Mouse (Mus musculus) embryonic facial prominence, embryonic 14.5 days (tissue): ENCODE measurements around the gene Msi2. TPM values are rescaled to one million over a fixed set of nuclear protein-coding genes. Genes with fewer than 3 reads are reported as not detected.

Source experiments
- ATAC-seq: fragments of 200-750 bp; cut with Nextera tagmentation; 2 replicates; pipeline ENCODE4 v1.8.0; 2017; ENCODE audit warnings: low read depth, moderate number of reproducible peaks, moderate TSS enrichment
- DNase-seq: peaks from one replicate; pipeline ENCODE4 v3.0.0-alpha.2; 2015; ENCODE audit warnings: low spot score
- H3K27ac ChIP-seq: fragments of 300-500 bp; sonication (generic); replicated peaks from 2 replicates; pipeline ENCODE4 v1.5.1; 2014; ENCODE audit warnings: low read depth, mild to moderate bottlenecking, low read length, moderate library complexity
- H3K27me3 ChIP-seq: fragments of 300-500 bp; sonication (generic); replicated peaks from 2 replicates; pipeline ENCODE4 v1.6.1; 2014; ENCODE audit warnings: low read length; ENCODE audit not compliant: control insufficient read depth, insufficient read depth
- H3K36me3 ChIP-seq: fragments of 300-500 bp; sonication (generic); 2 replicates; pipeline ENCODE4 v1.6.1; 2014; ENCODE audit warnings: low read length, mixed read lengths; ENCODE audit not compliant: control insufficient read depth, insufficient read depth
- H3K4me1 ChIP-seq: fragments of 300-500 bp; sonication (generic); 2 replicates; pipeline ENCODE4 v1.6.1; 2014; ENCODE audit warnings: antibody characterized with exemption, low read length; ENCODE audit not compliant: control insufficient read depth, insufficient read depth
- H3K4me2 ChIP-seq: fragments of 300-500 bp; sonication (generic); 2 replicates; pipeline ENCODE4 v1.6.1; 2014; ENCODE audit warnings: low read depth, mild to moderate bottlenecking, low read length, moderate library complexity, mixed read lengths
- H3K4me3 ChIP-seq: fragments of 300-500 bp; sonication (generic); 2 replicates; pipeline ENCODE4 v1.5.1; 2014; ENCODE audit warnings: low read depth, mild to moderate bottlenecking, low read length
- H3K9ac ChIP-seq: fragments of 300-500 bp; sonication (generic); 2 replicates; pipeline ENCODE4 v1.6.1; 2014; ENCODE audit warnings: low read depth, mild to moderate bottlenecking, low read length, moderate library complexity, mixed read lengths
- H3K9me3 ChIP-seq: fragments of 300-500 bp; sonication (generic); 2 replicates; pipeline ENCODE4 v1.6.1; 2016; ENCODE audit warnings: low read length; ENCODE audit not compliant: control insufficient read depth
- WGBS: fragments of 180-500 bp; shearing (Covaris S2); extraction: QIAGEN DNeasy Blood & Tissue Kit; methylation state at CpG from one replicate; pipeline ENCODE4 v1.1.7; 2014; 5-methylcytosine and 5-hydroxymethylcytosine counted together
- polyA plus RNA-seq: library from polyadenylated mRNA; unstranded; fragments of >200 nt; fragmentation: Nextera tagmentation; extraction: Ambion mirVana; gene quantifications from 2 replicates; pipeline ENCODE4 v1.2.1, GENCODE M21; 2014

Gene Msi2
- polyA plus RNA-seq, 1 experiment from 2014 or later: 15.2 TPM

DNA sequence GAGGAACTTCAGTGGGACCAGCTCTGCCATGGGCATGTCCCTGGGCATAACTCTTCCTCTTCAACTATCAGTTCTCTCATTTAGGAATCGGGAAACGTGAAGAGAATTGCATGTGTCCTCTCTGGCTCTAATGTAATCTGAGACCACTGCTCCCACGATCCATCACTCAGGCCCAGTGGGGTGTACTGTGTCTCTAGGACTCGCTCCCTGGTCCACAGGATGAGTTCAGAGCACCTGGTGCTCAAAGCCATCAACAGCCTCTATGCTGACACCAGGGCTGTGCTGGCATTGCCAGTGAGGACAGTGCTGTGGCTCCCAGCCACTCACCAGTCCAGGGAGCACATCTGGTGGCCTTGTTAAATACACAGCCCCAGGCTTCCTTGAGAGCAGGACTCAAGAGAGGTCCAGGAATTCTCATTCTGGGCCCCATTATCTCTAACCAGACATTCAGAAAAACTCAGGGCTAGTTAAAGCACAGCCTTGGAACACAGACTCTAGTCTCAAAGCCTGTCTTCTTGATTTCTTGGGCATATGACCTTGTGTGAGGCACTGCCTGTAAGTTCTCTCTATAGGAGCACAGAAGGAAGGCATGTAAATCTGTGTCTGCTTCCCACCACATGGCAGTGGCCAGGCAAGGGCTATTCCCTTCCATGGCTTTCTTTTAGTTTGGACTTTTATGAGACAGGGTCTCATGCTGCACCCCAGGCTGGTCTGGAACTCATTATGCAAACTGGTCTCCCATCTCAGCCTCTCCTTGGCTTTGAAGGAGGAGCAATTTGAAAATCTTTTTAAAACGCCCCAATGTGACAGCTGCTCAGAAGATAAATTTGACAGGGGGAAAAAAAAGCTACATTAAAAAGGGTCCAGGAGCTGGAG is 211.5 kb downstream of the Msi2 start:
- Histone ChIP-seq H3K27ac (no peak overlapping the region), H3K4me3 (no peak overlapping the region), H3K4me2 (no peak overlapping the region), H3K9ac (no peak overlapping the region), H3K4me1 (peaks cover 13% of the 10 kb centered on the region), H3K36me3 (no peaks in the 10 kb centered on the region), H3K27me3 (no peaks in the 10 kb centered on the region), H3K9me3 (no peaks in the 10 kb centered on the region)
- 21% methylated on average over 5 of the region's 5 CpGs for WGBS
- DNase-seq (no peak), ATAC-seq (0 out of 2 replicates have a peak, but pooled peaks have one; percentile 21)

DNA sequence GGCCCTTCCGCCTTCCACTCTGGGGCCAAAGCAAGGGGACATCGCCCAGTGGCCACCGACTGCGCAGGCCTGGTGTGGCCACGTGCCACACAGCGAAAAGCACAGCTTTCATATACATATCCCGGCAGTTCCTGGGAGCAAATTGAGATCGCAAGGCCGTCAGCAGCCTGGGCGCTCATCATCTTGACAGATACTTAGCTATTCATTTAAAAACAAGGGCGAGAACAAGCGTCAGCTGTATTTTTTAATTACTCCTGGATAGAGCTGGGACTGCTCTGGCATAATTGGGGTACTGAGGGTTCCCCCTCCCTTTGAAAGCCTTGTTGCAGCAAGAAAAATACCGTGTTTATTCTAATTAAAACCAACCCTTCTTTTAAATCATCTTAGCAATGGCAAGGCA is 212.2 kb downstream of the Msi2 start:
- ATAC-seq (no peak), DNase-seq (no peak)
- peaks cover 13% of the 10 kb centered on the region for H3K4me1 ChIP-seq
- no peak overlapping the region for H3K4me2 ChIP-seq
- H3K4me3 ChIP-seq: no peak overlapping the region
- H3K27me3 ChIP-seq: no peaks in the 10 kb centered on the region
- H3K27ac ChIP-seq: no peak overlapping the region
- no peaks in the 10 kb centered on the region for H3K9me3 ChIP-seq
- H3K9ac ChIP-seq: no peak overlapping the region
- H3K36me3 ChIP-seq: no peaks in the 10 kb centered on the region
- WGBS: 84% methylated on average over 13 of the region's 13 CpGs

DNA sequence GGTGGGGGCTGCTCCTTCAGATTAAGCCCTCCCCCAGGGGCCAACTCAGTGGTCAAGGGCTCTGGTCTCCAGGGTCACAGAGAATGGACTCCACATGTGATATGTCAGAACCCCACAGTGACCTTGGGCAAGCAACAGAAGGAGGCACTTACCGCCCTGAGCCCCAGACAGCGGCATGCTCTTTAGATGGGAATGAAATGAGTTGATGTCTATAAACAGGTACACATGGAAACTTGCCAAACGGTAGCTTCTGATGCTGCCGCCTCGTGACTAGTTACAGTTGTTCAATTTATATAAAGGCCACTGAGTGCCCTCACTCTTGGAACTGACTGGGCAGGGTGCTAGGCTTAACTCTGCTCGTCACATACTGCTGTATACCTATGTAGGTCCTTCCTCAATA is 215.7 kb downstream of the Msi2 start:
- Histone ChIP-seq H3K4me3 (no peak overlapping the region), H3K27me3 (no peaks in the 10 kb centered on the region), H3K9ac (no peak overlapping the region), H3K27ac (no peak overlapping the region), H3K4me1 (peaks cover 11% of the 10 kb centered on the region), H3K36me3 (no peaks in the 10 kb centered on the region), H3K4me2 (no peak overlapping the region), H3K9me3 (no peaks in the 10 kb centered on the region)
- 62% methylated on average over 6 of the region's 6 CpGs for WGBS
- no peak for ATAC-seq
- DNase-seq: peak; percentile 5

DNA sequence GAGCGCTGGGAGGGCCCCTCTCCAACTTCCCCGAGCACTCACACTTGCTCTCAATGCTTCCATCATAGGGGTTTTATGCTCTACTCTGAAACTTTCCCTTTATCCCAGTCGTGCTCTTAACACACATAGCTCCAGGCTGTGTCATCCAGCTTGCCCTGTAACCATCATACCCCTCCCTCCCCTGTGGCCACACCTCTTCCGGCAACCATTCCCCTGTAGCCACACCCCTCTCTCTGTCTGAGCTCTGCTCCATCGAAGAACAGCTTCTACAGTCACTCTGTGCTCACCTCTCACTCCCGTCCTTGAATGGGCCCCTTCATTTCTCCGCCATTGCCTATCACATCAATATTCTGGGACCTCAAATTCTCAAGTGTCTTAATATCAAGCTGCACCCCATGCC is 219.8 kb downstream of the Msi2 start:
- H3K9me3 ChIP-seq: no peaks in the 10 kb centered on the region
- ATAC-seq: no peak
- no peak for DNase-seq
- no peak overlapping the region for H3K4me2 ChIP-seq
- no peaks in the 10 kb centered on the region for H3K36me3 ChIP-seq
- H3K27me3 ChIP-seq: no peaks in the 10 kb centered on the region
- no peak overlapping the region for H3K4me3 ChIP-seq
- no peak overlapping the region for H3K27ac ChIP-seq
- 52% methylated on average over 7 of the region's 7 CpGs for WGBS
- no peak overlapping the region for H3K9ac ChIP-seq
- H3K4me1 ChIP-seq: no peaks in the 10 kb centered on the region

DNA sequence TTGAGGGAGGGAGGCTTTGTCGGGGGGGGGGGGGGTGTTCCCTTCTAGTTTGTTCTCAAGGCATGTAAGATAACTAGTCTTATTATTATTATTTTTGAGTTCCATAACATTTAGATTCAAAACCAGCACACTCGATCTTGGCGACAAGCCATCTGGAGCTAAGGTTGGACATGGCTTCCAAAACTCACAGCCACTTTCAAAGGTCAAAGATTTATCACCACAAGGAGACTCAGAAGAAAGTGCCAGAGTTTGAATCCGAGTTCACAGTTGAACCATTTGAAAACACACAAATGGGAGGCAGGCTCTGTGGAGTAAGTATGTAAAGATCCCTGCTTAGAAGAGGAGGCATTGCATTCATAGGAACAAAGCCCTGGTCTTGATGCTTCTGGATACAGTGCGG is 221.9 kb downstream of the Msi2 start:
- H3K27me3 ChIP-seq: no peaks in the 10 kb centered on the region
- no peak overlapping the region for H3K27ac ChIP-seq
- no peak overlapping the region for H3K9ac ChIP-seq
- DNase-seq (no peak), ATAC-seq (no peak)
- H3K9me3 ChIP-seq: no peaks in the 10 kb centered on the region
- 82% methylated on average over 5 of the region's 5 CpGs for WGBS
- no peak overlapping the region for H3K4me2 ChIP-seq
- H3K4me1 ChIP-seq: no peaks in the 10 kb centered on the region
- H3K4me3 ChIP-seq: no peak overlapping the region
- H3K36me3 ChIP-seq: no peaks in the 10 kb centered on the region

DNA sequence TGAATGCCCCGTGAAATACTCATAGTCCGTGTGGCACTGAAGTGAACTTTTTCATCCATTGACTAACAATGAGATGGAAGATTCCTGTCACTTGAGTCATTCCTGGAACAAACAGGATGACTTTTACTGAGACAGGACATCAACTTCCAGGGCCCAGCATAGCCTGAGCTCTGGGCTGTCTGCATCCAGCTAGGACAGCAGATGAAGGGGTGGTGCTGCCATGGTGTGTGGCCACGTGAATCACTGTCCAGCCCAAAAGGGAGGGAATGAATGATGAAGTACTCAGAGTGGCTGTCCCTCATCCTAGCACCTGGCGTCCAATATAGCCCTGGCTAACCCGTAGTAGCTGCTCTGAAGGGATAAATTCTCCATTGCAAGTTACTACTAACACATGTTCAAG is 222.6 kb downstream of the Msi2 start:
- no peak overlapping the region for H3K4me3 ChIP-seq
- no peak overlapping the region for H3K4me2 ChIP-seq
- 85% methylated on average over 5 of the region's 5 CpGs for WGBS
- H3K27ac ChIP-seq: no peak overlapping the region
- H3K9ac ChIP-seq: no peak overlapping the region
- no peaks in the 10 kb centered on the region for H3K36me3 ChIP-seq
- H3K9me3 ChIP-seq: no peaks in the 10 kb centered on the region
- H3K4me1 ChIP-seq: no peaks in the 10 kb centered on the region
- ATAC-seq (no peak), DNase-seq (no peak)
- H3K27me3 ChIP-seq: no peaks in the 10 kb centered on the region

DNA sequence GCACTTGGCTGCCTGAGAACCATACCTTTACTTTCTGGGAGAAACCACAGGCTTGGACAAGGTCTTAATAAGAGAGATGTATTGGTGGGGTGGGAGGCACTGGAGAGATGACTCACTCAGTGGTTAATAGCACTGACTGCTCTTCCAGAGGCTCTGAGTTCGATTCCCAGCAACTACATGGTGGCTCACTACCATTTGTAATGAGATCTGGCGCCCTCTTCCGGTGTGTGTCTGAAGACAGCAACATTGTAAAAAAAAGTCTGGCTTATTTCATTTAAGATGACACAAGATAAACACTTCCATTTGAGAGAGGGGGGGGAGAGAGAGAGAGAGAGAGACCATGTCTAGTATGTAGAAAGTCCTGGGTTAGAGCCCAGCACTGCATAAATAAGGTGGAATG is 223.3 kb downstream of the Msi2 start:
- Histone ChIP-seq H3K4me3 (no peak overlapping the region), H3K4me1 (peaks cover 2% of the 10 kb centered on the region; the same call in 1 of the 2 replicates), H3K9me3 (no peaks in the 10 kb centered on the region), H3K9ac (no peak overlapping the region), H3K36me3 (no peaks in the 10 kb centered on the region), H3K27ac (no peak overlapping the region), H3K4me2 (no peak overlapping the region), H3K27me3 (no peaks in the 10 kb centered on the region)
- WGBS: 85% methylated on average over 3 of the region's 3 CpGs
- DNase-seq (no peak), ATAC-seq (no peak)

DNA sequence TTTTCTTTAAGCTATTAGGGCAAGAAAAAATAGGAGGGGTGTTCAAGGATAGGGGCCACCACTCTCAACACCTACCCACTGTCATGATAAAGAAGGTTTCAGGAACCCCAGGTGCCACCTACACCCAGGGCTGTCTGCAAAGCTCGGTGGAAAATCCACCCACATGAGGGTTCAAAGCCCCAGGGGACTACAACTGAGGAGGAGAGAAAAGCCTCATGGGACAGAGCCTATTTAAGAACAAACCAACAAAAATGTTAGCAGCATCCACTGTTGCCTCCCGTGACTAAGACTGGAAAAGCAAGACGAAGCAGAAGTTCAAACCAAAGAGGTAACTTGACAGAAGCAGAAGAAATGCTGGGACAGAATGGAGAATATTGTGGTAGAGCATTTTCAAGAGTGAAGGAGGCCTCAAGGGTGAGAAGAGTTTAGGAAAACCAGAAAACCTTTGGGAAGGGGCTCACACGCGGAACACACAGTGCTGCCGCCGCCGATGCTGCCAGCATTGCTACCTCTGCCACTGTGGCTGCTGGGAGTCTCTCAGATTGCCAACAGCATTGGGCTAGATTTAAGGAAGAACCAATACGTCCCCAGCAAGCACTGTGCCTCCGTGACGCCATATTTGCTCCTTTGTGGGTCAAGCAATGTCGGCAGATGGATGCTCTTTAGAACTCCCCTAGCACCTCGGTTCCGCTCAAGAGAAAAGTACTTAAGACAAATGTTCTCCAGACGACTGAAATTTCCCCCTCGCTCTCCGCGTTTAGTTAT is 224.3 kb downstream of the Msi2 start:
- Histone ChIP-seq H3K9me3 (no peaks in the 10 kb centered on the region), H3K9ac (no peak overlapping the region), H3K36me3 (no peaks in the 10 kb centered on the region), H3K27ac (no peak overlapping the region), H3K4me2 (no peak overlapping the region), H3K27me3 (no peaks in the 10 kb centered on the region), H3K4me1 (peaks cover 6% of the 10 kb centered on the region; the same call in 1 of the 2 replicates), H3K4me3 (no peak overlapping the region)
- no peak for ATAC-seq
- WGBS: 82% methylated on average over 18 of the region's 18 CpGs
- no peak for DNase-seq
